Mouse (Mus musculus) forebrain, embryonic 12.5 days (tissue): ENCODE measurements around the gene Fam222a. TPM values are rescaled to one million over a fixed set of nuclear protein-coding genes. Genes with fewer than 3 reads are reported as not detected.

Experiments
- ATAC-seq: fragments of 200-750 bp; cut with Nextera tagmentation; 2 replicates; pipeline ENCODE4 v1.8.0; 2017; ENCODE audit warnings: moderate TSS enrichment; ENCODE audit not compliant: low FRiP score
- H3K27ac ChIP-seq: fragments of 300-500 bp; sonication (generic); 2 replicates; pipeline ENCODE4 v1.5.1; 2016; ENCODE audit warnings: mild to moderate bottlenecking
- H3K27me3 ChIP-seq: fragments of 300-500 bp; sonication (generic); 2 replicates; pipeline ENCODE4 v1.6.1; 2016; ENCODE audit warnings: mild to moderate bottlenecking
- H3K36me3 ChIP-seq: fragments of 300-500 bp; sonication (generic); replicated peaks from 2 replicates; pipeline ENCODE4 v1.6.1; 2016; ENCODE audit warnings: mild to moderate bottlenecking
- H3K4me1 ChIP-seq: fragments of 300-500 bp; sonication (generic); 2 replicates; pipeline ENCODE4 v1.6.1; 2016
- H3K4me2 ChIP-seq: fragments of 300-500 bp; sonication (generic); 2 replicates; pipeline ENCODE4 v1.6.1; 2016; ENCODE audit warnings: mild to moderate bottlenecking, moderate library complexity
- H3K4me3 ChIP-seq: fragments of 300-500 bp; sonication (generic); replicated peaks from 2 replicates; pipeline ENCODE4 v1.5.1; 2016; ENCODE audit warnings: mild to moderate bottlenecking
- H3K9ac ChIP-seq: fragments of 300-500 bp; sonication (generic); 2 replicates; pipeline ENCODE4 v1.6.1; 2016; ENCODE audit warnings: mild to moderate bottlenecking
- H3K9me3 ChIP-seq: fragments of 300-500 bp; sonication (generic); 2 replicates; pipeline ENCODE4 v1.6.1; 2016
- WGBS: fragments of 180-500 bp; shearing (Covaris S2); methylation state at CpG from one replicate; pipeline ENCODE4 v1.1.7; 2016; 5-methylcytosine and 5-hydroxymethylcytosine counted together
- polyA plus RNA-seq: library from polyadenylated mRNA; unstranded; fragments of >200 nt; fragmentation: Nextera tagmentation; extraction: Ambion mirVana; gene quantifications from 2 replicates; pipeline ENCODE4 v1.2.1, GENCODE M21; 2016

The Fam222a gene
- polyA plus RNA-seq, 1 experiment from 2014 or later = 6.9 TPM

- Histone ChIP-seq H3K9ac (no peak overlapping the region), H3K4me3 (no peak overlapping the region), H3K4me2 (no peak overlapping the region), H3K36me3 (no peaks in the 10 kb centered on the region), H3K27me3 (peaks cover 18% of the 10 kb centered on the region), H3K4me1 (peaks cover 28% of the 10 kb centered on the region), H3K9me3 (0 out of 2 replicates have a peak, but pooled peaks cover 4% of the 10 kb centered on the region), H3K27ac (no peak overlapping the region)
- ATAC-seq = no peak
- WGBS = 97% methylated on average over 7 of the region's 7 CpGs
Measured at GRCm38 (mm10) chr5:114563994-114564393, 3.8 kb upstream of the Fam222a start.

GRCm38 (mm10) chr5:114565305-114565704 lies 2.5 kb upstream of the Fam222a start:
- peaks cover 24% of the 10 kb centered on the region for H3K27me3 ChIP-seq

GRCm38 (mm10) chr5:114565751-114566150 lies 2.1 kb upstream of the Fam222a start:
- 72% methylated on average over 6 of the region's 6 CpGs for WGBS
- Histone ChIP-seq H3K4me3 (no peak overlapping the region), H3K4me2 (no peak overlapping the region), H3K4me1 (peaks cover 36% of the 10 kb centered on the region), H3K27me3 (peaks cover 27% of the 10 kb centered on the region), H3K9ac (no peak overlapping the region), H3K36me3 (no peaks in the 10 kb centered on the region), H3K9me3 (0 out of 2 replicates have a peak, but pooled peaks cover 4% of the 10 kb centered on the region), H3K27ac (no peak overlapping the region)
- no peak for ATAC-seq

More at GRCm38 (mm10) chr5:114565305-114565704, 2.5 kb upstream of the Fam222a start:
- H3K4me2 ChIP-seq = no peak overlapping the region
- no peak overlapping the region for H3K9ac ChIP-seq
- no peak overlapping the region for H3K27ac ChIP-seq
- 12% methylated on average over 12 of the region's 12 CpGs for WGBS
- H3K4me3 ChIP-seq = no peak overlapping the region
- ATAC-seq = no peak
- H3K36me3 ChIP-seq = no peaks in the 10 kb centered on the region
- peaks cover 36% of the 10 kb centered on the region for H3K4me1 ChIP-seq
- H3K9me3 ChIP-seq = 0 out of 2 replicates have a peak, but pooled peaks cover 4% of the 10 kb centered on the region

GRCm38 (mm10) chr5:114566461-114566860 lies 1.4 kb upstream of the Fam222a start:
- Histone ChIP-seq H3K9ac (no peak overlapping the region), H3K4me3 (no peak overlapping the region), H3K4me1 (peaks cover 39% of the 10 kb centered on the region), H3K36me3 (no peaks in the 10 kb centered on the region), H3K4me2 (no peak overlapping the region), H3K27ac (no peak overlapping the region), H3K27me3 (peaks cover 27% of the 10 kb centered on the region), H3K9me3 (0 out of 2 replicates have a peak, but pooled peaks cover 4% of the 10 kb centered on the region)
- WGBS = 88% methylated on average over 10 of the region's 10 CpGs
- no peak for ATAC-seq

DNA sequence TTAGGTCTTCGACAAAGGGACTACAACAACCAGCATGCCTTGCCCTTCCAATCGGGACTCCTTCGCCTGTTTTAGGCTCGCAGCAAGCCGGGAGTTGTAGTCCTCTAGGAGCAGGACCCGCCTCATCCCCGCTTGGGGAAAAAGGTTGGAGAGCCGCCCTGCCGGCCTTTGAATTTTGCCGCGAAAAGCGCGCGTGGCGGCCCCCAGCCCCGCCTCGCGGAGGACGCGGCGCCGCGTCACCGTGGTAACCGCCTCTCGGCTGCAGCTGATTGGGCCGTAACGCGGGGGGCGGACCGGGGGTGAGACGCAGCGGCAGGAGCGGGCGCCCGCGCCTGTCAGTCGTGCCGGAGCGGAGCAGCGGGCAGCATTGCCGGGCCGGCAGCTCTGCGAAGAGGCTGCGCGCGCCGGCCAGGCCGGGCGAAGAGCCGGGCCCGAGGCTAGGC lies 720 bp upstream of the Fam222a start:
- Histone ChIP-seq H3K27ac (peak overlapping the region; percentile 91), H3K36me3 (no peaks in the 10 kb centered on the region), H3K9me3 (0 out of 2 replicates have a peak, but pooled peaks cover 4% of the 10 kb centered on the region), H3K9ac (peak overlapping the region; percentile 79), H3K27me3 (peaks cover 29% of the 10 kb centered on the region), H3K4me3 (peak overlapping the region; percentile 63), H3K4me2 (peak overlapping the region; percentile 72), H3K4me1 (peaks cover 46% of the 10 kb centered on the region)
- WGBS = under 1% methylated on average over 52 of the region's 52 CpGs
- peak; percentile 90 for ATAC-seq

- peaks cover 43% of the 10 kb centered on the region for H3K27me3 ChIP-seq
- H3K27ac ChIP-seq = no peak overlapping the region
- WGBS = 12% methylated on average over 5 of the region's 5 CpGs
Measured at GRCm38 (mm10) chr5:114568818-114569217, 1.0 kb downstream of the Fam222a start.

DNA sequence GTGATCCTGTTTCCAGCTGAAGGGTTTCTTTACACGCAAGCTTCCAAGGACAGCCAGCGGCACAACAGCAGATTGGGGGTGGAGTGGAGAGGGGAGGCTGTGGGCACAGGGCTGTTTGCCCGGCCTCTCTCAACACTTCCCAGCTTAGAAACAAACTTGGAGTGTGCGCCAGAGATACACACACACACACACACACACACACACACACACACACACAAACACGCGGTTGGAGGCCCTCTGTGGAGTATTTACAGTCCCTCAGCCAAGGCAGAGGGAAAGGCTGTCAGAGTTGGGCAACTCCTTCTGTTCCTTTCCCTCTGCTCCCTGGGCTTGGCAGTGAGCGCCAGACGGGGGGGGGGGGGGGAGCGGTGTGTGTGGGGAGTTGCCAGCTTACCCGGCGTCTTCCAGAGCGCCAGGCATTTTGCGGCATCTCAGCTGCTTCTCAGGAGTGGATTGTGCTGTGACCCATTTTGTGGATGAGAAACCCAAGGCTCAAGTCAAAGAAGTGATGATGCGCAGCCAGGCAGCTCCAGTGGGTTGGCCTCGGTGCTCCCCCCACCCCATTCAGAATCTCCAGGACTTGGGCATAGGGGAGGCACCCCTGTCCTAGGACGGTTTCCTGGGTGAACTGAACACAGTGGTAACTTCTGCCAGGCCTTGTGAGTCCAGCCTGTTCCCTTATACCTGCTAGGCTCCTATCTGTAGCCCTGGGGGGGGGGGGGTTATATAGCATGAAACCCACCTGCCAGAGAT lies 2.3 kb downstream of the Fam222a start:
- 23% methylated on average over 13 of the region's 16 CpGs for WGBS
- Histone ChIP-seq H3K9ac (peak overlapping the region; percentile 79), H3K27me3 (peaks cover 48% of the 10 kb centered on the region), H3K36me3 (no peaks in the 10 kb centered on the region), H3K27ac (0 out of 2 replicates have a peak overlapping the region, but pooled peaks have one; percentile 8), H3K4me2 (peak overlapping the region; percentile 72), H3K4me1 (peaks cover 73% of the 10 kb centered on the region), H3K9me3 (no peaks in the 10 kb centered on the region), H3K4me3 (peak overlapping the region; percentile 63)
- ATAC-seq = no peak

More at GRCm38 (mm10) chr5:114568818-114569217, 1.0 kb downstream of the Fam222a start:
- peak overlapping the region; percentile 63 for H3K4me3 ChIP-seq
- 0 out of 2 replicates have a peak, but pooled peaks cover 4% of the 10 kb centered on the region for H3K9me3 ChIP-seq
- H3K9ac ChIP-seq = peak overlapping the region; percentile 79
- ATAC-seq = no peak
- no peaks in the 10 kb centered on the region for H3K36me3 ChIP-seq
- peaks cover 63% of the 10 kb centered on the region for H3K4me1 ChIP-seq
- H3K4me2 ChIP-seq = peak overlapping the region; percentile 72

- Histone ChIP-seq H3K27ac (peak overlapping the region; percentile 93), H3K36me3 (no peaks in the 10 kb centered on the region), H3K9me3 (no peaks in the 10 kb centered on the region), H3K9ac (peak overlapping the region; percentile 55), H3K27me3 (peaks cover 46% of the 10 kb centered on the region), H3K4me2 (peak overlapping the region; percentile 72), H3K4me1 (peaks cover 76% of the 10 kb centered on the region), H3K4me3 (peak overlapping the region; percentile 63)
- 4% methylated on average over 14 of the region's 14 CpGs for WGBS
- ATAC-seq = no peak; the same call in 1 of the 2 replicates
Measured at GRCm38 (mm10) chr5:114570791-114571450, 3.1 kb downstream of the Fam222a start.

DNA sequence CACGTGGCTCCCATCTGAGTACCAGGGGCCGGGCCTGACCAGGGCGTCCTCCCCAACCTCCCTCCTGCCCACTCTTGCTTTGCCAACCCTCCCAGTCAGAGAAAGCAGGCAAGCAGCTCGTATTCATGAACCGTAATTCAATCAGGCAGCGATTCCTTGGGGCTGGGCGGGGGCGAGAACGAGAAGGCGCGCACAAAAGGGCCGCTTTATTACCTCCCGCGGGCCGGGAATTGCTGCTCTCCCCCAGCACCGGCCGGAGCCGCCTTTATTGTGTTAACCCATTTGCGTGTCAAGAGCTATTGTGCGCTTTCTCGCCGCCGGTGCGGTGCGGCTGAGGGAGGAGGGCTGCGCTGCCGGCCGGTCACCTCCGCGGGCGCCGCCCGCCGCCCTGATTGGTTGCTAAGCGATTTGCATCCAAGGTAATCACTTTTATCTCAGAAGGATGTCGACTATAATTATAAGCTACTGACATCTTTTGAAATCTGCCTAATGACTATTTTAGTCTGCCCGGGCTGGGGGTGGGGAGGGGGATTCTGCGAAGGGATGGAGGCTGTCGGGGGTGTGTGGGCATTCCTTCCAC lies 3.7 kb downstream of the Fam222a start:
- no peaks in the 10 kb centered on the region for H3K9me3 ChIP-seq
- H3K4me1 ChIP-seq = peaks cover 83% of the 10 kb centered on the region
- H3K4me3 ChIP-seq = peak overlapping the region; percentile 63
- H3K27ac ChIP-seq = peak overlapping the region; percentile 93
- 1% methylated on average over 39 of the region's 39 CpGs for WGBS
- ATAC-seq = peak; percentile 36
- peak overlapping the region; percentile 55 for H3K9ac ChIP-seq
- H3K36me3 ChIP-seq = no peaks in the 10 kb centered on the region
- peak overlapping the region; percentile 72 for H3K4me2 ChIP-seq
- H3K27me3 ChIP-seq = peaks cover 52% of the 10 kb centered on the region

DNA sequence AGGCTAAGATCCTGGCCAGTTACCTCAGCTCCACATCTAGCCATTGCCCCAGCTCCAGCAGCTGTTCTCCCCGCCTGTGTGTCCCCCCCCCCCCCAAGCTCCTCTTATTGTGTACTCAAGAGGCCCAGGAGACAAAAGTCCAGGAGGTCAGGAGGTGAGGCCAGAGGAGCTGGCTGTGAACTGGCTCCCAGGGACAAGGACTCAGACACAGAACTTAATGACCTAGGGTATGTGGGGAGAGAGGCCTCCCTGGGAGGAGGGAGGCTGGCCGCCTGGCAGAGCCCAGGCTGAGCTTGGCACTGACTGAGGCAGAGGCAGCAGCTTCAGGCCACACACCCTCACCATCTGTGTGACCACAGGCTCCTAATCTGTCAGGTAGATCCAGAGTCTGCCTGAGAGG lies 5.2 kb downstream of the Fam222a start:
- Histone ChIP-seq H3K4me2 (peak overlapping the region; percentile 72), H3K4me3 (no peak overlapping the region), H3K9ac (peak overlapping the region; percentile 13), H3K27me3 (peaks cover 58% of the 10 kb centered on the region), H3K36me3 (no peaks in the 10 kb centered on the region), H3K9me3 (no peaks in the 10 kb centered on the region), H3K27ac (peak overlapping the region; percentile 93; the same call in 1 of the 2 replicates), H3K4me1 (peaks cover 97% of the 10 kb centered on the region)
- WGBS = 23% methylated on average over 2 of the region's 2 CpGs
- no peak for ATAC-seq

DNA sequence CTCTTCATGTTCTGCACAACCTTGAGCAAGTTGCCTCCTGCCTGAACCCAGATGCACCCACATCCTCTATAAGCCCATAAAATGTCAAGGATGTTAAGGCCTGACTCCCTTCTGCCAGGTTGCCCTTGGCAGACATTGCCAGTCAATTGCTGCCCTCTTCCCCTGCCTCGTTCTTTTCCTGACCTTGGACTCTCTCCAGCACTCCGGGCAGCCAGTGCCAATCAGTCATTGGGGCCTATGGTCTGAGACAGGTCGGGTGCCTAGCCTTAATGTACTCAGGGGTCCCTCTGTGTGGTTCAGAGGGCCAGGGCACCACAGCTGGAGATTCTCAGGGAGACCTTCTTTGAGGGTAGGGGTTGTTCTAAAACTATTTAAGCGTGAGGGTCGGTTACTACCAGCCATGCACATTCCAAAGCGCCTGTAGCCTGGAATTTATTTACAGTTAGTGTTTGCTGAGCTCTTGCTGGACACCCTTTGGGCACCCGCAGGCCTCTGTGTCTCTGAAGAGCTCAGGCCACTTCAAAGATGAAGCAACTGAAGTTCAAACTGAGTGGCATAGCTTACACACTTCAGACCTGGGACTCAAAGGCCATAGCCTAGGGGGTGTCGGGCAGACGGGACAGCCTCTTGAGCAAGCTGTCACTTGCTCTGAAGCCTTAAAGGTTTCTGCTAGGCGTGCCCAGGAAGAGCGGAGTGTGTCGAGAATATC lies 6.3 kb downstream of the Fam222a start:
- Histone ChIP-seq H3K36me3 (no peaks in the 10 kb centered on the region), H3K9ac (no peak overlapping the region), H3K4me3 (no peak overlapping the region), H3K4me2 (peak overlapping the region; percentile 40), H3K9me3 (no peaks in the 10 kb centered on the region), H3K27ac (0 out of 2 replicates have a peak overlapping the region, but pooled peaks have one; percentile 70), H3K27me3 (peaks cover 53% of the 10 kb centered on the region), H3K4me1 (peaks cover 98% of the 10 kb centered on the region)
- no peak for ATAC-seq
- 68% methylated on average over 12 of the region's 12 CpGs for WGBS
